Mouse (Mus musculus) spleen, adult 2 months (tissue): ENCODE data around the gene Foxf2.

Experiments
- CTCF ChIP-seq: fragments of 200-500 bp; IDR thresholded peaks from 2 replicates; pipeline ENCODE4 v1.5.1; 2011; ENCODE audit warnings: mild to moderate bottlenecking, inconsistent platforms; ENCODE audit not compliant: insufficient read depth, insufficient read length, insufficient replicate concordance; ENCODE audit errors: extremely low read depth
- POLR2A ChIP-seq: fragments of 200-500 bp; IDR thresholded peaks from 2 replicates; pipeline ENCODE4 v1.6.1; 2011; ENCODE audit warnings: low read depth, low read length, inconsistent platforms

DNA sequence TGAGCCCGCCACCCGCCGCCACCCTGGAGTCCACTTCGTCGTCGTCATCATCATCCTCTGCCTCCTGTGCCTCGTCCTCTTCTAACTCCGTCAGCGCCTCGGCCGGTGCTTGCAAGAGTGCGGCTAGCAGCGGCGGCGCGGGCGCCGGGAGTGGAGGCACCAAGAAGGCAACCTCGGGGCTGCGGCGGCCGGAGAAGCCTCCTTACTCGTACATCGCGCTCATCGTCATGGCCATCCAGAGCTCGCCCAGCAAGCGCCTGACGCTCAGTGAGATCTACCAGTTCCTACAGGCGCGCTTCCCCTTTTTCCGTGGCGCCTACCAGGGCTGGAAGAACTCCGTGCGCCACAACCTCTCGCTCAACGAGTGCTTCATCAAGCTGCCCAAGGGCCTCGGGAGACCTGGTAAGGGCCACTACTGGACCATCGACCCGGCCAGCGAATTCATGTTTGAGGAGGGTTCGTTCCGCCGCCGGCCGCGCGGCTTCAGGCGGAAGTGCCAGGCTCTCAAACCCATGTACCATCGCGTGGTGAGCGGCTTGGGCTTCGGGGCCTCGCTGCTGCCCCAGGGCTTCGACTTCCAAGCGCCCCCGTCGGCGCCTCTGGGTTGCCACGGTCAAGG is 676 bp downstream of the Foxf2 start:
- TF ChIP-seq POLR2A (no peak), CTCF (no peak)
